Mouse (Mus musculus) embryonic facial prominence, embryonic 13.5 days (tissue): ENCODE data around the gene Spata45. TPM values are rescaled to one million over a fixed set of nuclear protein-coding genes. Genes with fewer than 3 reads are reported as not detected.

Source experiments
- ATAC-seq: fragments of 200-750 bp; cut with Nextera tagmentation; 2 replicates; pipeline ENCODE4 v1.8.0; 2017; ENCODE audit warnings: low read depth; ENCODE audit not compliant: insufficient number of reproducible peaks, insufficient read depth, low FRiP score, low TSS enrichment
- H3K27ac ChIP-seq: fragments of 300-500 bp; sonication (generic); 2 replicates; pipeline ENCODE4 v1.5.1; 2015; ENCODE audit warnings: moderate library complexity, mild to moderate bottlenecking, inconsistent platforms
- H3K27me3 ChIP-seq: fragments of 300-500 bp; sonication (generic); 2 replicates; pipeline ENCODE4 v1.6.1; 2015; ENCODE audit warnings: mild to moderate bottlenecking, inconsistent platforms
- H3K36me3 ChIP-seq: fragments of 300-500 bp; sonication (generic); 2 replicates; pipeline ENCODE4 v1.6.1; 2015; ENCODE audit warnings: mild to moderate bottlenecking, inconsistent platforms
- H3K4me1 ChIP-seq: fragments of 300-500 bp; sonication (generic); 2 replicates; pipeline ENCODE4 v1.6.1; 2015; ENCODE audit warnings: inconsistent platforms
- H3K4me2 ChIP-seq: fragments of 300-500 bp; sonication (generic); 2 replicates; pipeline ENCODE4 v1.6.1; 2015; ENCODE audit warnings: moderate library complexity, mild to moderate bottlenecking, inconsistent platforms
- H3K4me3 ChIP-seq: fragments of 300-500 bp; sonication (generic); 2 replicates; pipeline ENCODE4 v1.5.1; 2015; ENCODE audit warnings: mild to moderate bottlenecking, inconsistent platforms
- H3K9ac ChIP-seq: fragments of 300-500 bp; sonication (generic); 2 replicates; pipeline ENCODE4 v1.6.1; 2015; ENCODE audit warnings: mild to moderate bottlenecking, inconsistent platforms
- H3K9me3 ChIP-seq: fragments of 300-500 bp; sonication (generic); 2 replicates; pipeline ENCODE4 v1.6.1; 2016; ENCODE audit warnings: inconsistent platforms
- WGBS: fragments of 180-500 bp; shearing (Covaris S2); methylation state at CpG from one replicate; pipeline ENCODE4 v1.1.7; 2015; ENCODE audit warnings: mixed read lengths; 5-methylcytosine and 5-hydroxymethylcytosine counted together
- polyA plus RNA-seq: library from polyadenylated mRNA; unstranded; fragments of >200 nt; fragmentation: Nextera tagmentation; extraction: Ambion mirVana; gene quantifications from 2 replicates; pipeline ENCODE4 v1.2.1, GENCODE M21; 2015

Gene Spata45
- polyA plus RNA-seq, result not detected in 2 replicates

DNA sequence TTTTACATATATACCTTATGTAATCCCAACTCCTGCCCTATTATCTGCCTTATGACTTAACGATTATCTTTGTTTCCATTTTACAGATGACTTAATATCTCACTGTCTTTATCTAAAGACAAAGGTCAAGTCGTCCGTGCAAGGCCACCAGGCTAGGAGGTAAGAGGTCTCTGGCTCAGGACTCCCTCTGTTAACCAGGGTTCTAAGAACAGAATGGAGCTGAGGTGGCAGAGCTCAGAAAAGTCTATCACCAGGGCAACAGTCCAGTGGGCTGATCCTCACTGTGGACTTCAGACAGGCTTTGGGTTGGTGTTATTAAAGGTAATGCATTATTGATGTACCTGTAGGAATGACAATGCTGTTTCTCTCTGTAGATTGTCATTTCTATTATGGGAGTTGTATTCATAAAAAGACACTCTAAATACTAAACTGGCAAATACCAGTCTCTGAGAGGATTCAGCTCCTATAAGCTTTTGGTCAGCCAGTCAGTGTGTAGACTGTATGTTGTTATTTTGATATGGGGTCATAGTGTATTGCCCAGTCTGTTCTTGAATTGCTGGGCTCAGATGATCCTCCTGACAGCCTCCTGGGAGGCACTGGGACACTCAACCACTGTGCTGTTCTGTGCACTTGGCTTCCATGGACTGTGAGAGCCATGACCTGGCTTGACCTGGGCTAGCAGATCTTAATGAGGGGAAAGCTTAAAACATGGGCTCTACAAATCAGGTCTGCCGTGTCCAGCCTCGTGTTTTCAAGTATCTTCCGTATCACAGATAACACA lies at the start of gene Spata45:
Spata45 (plus strand) TSS at position 86 of the 781 bp plus-strand sequence.
- no peaks in the 10 kb centered on the region for H3K9me3 ChIP-seq
- no peaks in the 10 kb centered on the region for H3K27me3 ChIP-seq
- H3K4me3 ChIP-seq, result no peak within 1 kb of the TSS
- 75% methylated on average over 6 of the region's 6 CpGs for WGBS
- no peak for ATAC-seq
- H3K27ac ChIP-seq, result no peak within 1 kb of the TSS
- no peaks in the 10 kb centered on the region for H3K36me3 ChIP-seq
- no peak within 1 kb of the TSS for H3K9ac ChIP-seq
- no peaks in the 10 kb centered on the region for H3K4me1 ChIP-seq
- H3K4me2 ChIP-seq, result no peak within 1 kb of the TSS

DNA sequence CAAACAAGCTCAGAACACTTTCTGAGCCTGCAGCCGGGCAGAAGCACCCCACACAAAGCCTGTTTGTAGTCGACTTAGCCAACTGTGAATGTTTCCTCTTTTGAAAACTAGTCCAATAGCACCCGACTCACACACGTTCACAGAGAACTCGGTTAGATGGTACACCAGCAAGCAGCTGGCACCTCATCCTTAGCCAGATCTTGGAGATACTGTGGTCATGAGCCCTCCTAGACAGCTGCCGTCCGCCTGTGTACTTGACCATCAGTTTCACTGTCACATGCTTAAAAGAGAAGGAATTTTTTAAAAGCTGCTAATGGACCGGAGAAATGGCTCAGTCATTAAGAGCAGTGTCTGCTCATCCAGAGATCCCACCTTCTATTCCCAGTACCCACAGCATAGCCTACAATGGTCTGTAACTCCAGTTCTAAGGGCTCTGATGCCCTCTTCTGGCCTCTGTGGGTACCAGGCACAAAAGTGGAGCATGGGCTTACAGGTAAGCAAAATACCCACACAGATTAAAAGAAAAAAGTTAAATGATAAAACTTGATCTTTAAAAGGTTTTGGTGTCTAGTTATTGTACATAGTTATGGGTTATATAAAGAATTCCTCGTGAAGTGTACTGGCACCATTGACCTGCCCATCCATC lies 46.9 kb upstream of the Spata45 start:
- WGBS, result 79% methylated on average over 9 of the region's 9 CpGs
- H3K36me3 ChIP-seq, result no peaks in the 10 kb centered on the region
- no peak overlapping the region for H3K9ac ChIP-seq
- ATAC-seq, result no peak
- H3K27ac ChIP-seq, result no peak overlapping the region
- no peaks in the 10 kb centered on the region for H3K27me3 ChIP-seq
- no peaks in the 10 kb centered on the region for H3K4me1 ChIP-seq
- no peak overlapping the region for H3K4me3 ChIP-seq
- no peaks in the 10 kb centered on the region for H3K9me3 ChIP-seq
- H3K4me2 ChIP-seq, result no peak overlapping the region

DNA sequence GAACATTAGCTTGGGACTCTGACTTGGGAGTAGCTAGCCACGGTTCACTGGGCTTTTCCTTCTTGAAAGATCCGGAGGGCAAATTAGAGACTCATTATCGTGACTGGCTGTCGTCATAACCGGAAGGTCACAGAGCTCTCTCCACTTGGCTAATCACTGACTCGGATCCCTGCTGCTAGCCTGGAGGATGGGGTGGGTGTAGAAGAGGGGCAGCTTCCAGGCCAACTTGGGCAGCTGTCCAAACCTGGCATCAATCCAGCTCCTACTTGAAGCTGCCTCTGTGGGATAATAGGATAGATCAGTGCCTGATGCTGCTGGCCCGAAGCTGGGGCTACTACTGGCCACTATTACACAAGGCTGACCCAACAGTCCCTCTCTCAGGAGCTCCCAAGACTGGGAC lies 40.9 kb upstream of the Spata45 start:
- no peak for ATAC-seq
- Histone ChIP-seq H3K27ac (no peak overlapping the region), H3K4me1 (no peaks in the 10 kb centered on the region), H3K9me3 (no peaks in the 10 kb centered on the region), H3K27me3 (no peaks in the 10 kb centered on the region), H3K4me3 (no peak overlapping the region), H3K9ac (no peak overlapping the region), H3K4me2 (no peak overlapping the region), H3K36me3 (no peaks in the 10 kb centered on the region)
- 70% methylated on average over 7 of the region's 7 CpGs for WGBS

DNA sequence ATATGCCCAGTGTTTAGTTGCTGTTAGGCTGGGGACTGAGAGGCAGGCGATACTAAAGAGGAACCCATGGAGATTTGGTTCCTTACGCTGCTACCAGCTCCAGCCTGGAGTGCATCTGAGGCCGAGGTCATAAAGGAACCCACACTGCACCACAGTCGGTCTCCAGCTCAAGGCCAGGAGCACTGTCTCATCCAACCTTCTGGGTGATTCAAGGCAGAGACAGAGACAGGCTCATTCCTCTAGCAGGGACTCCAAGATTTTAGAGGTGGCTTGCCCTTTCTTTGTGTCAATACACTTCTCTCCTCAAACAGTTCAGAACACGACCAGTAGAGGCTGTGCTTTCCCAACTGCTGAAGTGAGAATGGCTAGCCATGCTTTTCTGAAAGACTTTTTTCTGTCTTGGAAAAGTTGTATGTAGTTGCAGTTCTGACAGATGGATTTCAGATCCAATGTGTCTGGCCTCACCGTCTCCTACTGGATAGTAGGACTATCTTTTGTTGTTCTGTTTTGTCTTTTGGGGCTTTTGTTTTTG lies 40.0 kb upstream of the Spata45 start:
- no peaks in the 10 kb centered on the region for H3K4me1 ChIP-seq
- no peaks in the 10 kb centered on the region for H3K9me3 ChIP-seq
- no peaks in the 10 kb centered on the region for H3K36me3 ChIP-seq
- WGBS, result 73% methylated on average over 6 of the region's 6 CpGs
- no peak for ATAC-seq
- H3K27ac ChIP-seq, result no peak overlapping the region
- H3K4me3 ChIP-seq, result no peak overlapping the region
- H3K4me2 ChIP-seq, result no peak overlapping the region
- no peak overlapping the region for H3K9ac ChIP-seq
- no peaks in the 10 kb centered on the region for H3K27me3 ChIP-seq

DNA sequence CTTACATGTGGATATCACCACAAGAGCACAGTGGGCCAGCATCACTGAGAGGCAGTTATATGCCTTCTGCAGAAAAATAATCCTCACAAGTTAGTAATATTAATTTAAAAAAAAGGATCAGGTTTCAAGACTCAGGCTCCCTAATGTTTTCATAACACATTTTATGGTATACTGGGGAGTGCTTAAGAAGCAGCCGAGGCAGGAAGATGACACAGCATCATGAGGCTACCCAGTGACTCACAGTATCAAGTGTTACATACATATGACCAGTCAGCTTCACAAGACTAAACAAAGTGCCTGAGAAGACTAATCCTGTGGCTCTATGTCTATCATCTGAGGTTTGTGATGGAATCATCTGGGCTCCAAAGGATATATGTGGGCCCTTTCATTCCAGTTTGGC lies 38.4 kb upstream of the Spata45 start:
- WGBS, result 83% methylated on average over 1 of the region's 1 CpGs
- H3K9me3 ChIP-seq, result no peaks in the 10 kb centered on the region
- no peaks in the 10 kb centered on the region for H3K4me1 ChIP-seq
- H3K4me2 ChIP-seq, result no peak overlapping the region
- H3K27ac ChIP-seq, result no peak overlapping the region
- H3K4me3 ChIP-seq, result no peak overlapping the region
- no peaks in the 10 kb centered on the region for H3K27me3 ChIP-seq
- no peaks in the 10 kb centered on the region for H3K36me3 ChIP-seq
- H3K9ac ChIP-seq, result no peak overlapping the region
- no peak for ATAC-seq

DNA sequence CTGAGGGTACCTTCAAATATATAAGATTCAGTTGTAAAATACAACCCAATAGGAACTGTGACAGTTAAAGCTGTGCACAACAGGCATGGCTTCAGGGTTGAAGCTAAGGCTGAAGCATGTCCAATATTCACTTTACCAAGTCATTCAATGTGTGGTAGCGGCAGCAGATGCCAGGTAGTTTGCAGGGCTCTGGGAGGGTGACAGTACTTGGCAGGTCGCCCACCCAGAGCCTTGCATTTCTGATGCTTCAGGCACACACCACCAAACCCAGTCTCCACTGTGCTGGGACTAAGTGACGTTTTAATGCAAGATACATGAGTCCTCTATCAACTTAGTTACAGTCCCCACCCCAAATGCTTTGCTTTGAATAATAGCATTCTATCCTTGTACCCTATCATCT lies 35.8 kb upstream of the Spata45 start:
- Histone ChIP-seq H3K4me2 (no peak overlapping the region), H3K4me3 (no peak overlapping the region), H3K27me3 (no peaks in the 10 kb centered on the region), H3K9me3 (no peaks in the 10 kb centered on the region), H3K4me1 (no peaks in the 10 kb centered on the region), H3K36me3 (peaks cover 13% of the 10 kb centered on the region; the same call in 1 of the 2 replicates), H3K27ac (no peak overlapping the region), H3K9ac (no peak overlapping the region)
- WGBS, result 72% methylated on average over 3 of the region's 3 CpGs
- ATAC-seq, result no peak

DNA sequence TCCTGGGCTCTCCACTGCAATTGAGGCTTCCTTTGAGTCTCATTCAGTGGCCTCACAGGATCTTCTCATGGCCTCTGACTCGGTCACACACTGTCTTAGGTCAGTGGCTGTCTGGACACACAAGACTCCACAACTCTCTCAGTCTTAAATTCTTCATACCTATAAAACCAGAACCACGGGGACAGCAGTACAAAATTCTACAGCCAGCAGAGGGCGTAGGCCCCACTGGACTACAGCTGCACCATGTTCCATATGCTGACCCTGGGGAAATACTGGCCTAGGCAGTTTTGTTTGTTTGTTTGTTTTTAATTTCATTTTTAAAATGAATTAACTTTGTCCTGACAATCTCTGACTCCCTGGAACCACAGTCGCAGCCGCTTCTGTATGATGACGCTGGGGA lies 34.2 kb upstream of the Spata45 start:
- ATAC-seq, result no peak
- Histone ChIP-seq H3K4me1 (no peaks in the 10 kb centered on the region), H3K4me3 (no peak overlapping the region), H3K27me3 (no peaks in the 10 kb centered on the region), H3K36me3 (peaks cover 16% of the 10 kb centered on the region), H3K4me2 (no peak overlapping the region), H3K9ac (no peak overlapping the region), H3K27ac (no peak overlapping the region), H3K9me3 (no peaks in the 10 kb centered on the region)
- 67% methylated on average over 6 of the region's 6 CpGs for WGBS

DNA sequence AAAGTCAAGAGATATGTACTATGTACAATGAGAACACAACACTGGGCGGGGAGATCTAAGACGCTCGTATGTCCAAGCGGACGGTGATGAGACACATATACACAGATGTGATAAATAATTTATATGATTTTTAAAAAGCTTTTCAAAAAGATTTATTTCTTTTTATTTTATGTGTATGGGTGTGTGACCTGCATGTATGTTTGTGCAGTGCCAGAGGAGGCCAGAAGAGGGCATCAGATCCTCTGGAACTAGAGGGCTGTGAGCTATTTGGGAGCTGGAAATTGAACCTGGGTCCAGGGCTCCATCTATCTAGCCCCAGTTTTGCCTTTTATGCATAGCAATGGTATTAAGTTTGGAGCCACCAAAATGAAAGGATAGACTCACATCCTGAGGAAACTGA lies 27.7 kb upstream of the Spata45 start:
- no peaks in the 10 kb centered on the region for H3K9me3 ChIP-seq
- no peaks in the 10 kb centered on the region for H3K27me3 ChIP-seq
- no peak overlapping the region for H3K4me2 ChIP-seq
- H3K27ac ChIP-seq, result no peak overlapping the region
- H3K4me1 ChIP-seq, result no peaks in the 10 kb centered on the region
- no peak overlapping the region for H3K4me3 ChIP-seq
- WGBS, result 97% methylated on average over 5 of the region's 5 CpGs
- H3K36me3 ChIP-seq, result peaks cover 73% of the 10 kb centered on the region
- H3K9ac ChIP-seq, result no peak overlapping the region
- no peak for ATAC-seq

DNA sequence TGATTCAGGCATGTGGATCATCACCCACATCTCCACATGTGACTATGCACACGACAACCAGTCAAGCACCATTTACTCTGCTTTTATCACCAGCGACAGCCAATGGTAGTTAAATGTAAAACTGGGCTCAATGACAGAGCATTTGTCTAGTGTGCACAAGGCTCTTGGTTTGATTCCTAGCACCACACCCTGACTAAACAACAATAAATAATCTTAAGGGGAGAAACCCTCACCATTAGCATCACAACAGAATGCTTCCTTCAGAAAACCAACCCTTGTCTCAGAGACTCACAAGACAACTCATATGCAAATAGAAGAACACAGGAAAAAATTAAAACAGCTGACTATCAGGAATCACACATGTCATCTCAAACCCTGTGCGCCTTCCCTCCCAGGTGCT lies 22.2 kb upstream of the Spata45 start:
- Histone ChIP-seq H3K4me2 (no peak overlapping the region), H3K27ac (no peak overlapping the region), H3K36me3 (peaks cover 44% of the 10 kb centered on the region), H3K9ac (no peak overlapping the region), H3K4me1 (no peaks in the 10 kb centered on the region), H3K9me3 (no peaks in the 10 kb centered on the region), H3K4me3 (no peak overlapping the region), H3K27me3 (no peaks in the 10 kb centered on the region)
- WGBS, result 93% methylated on average over 3 of the region's 3 CpGs
- no peak for ATAC-seq

DNA sequence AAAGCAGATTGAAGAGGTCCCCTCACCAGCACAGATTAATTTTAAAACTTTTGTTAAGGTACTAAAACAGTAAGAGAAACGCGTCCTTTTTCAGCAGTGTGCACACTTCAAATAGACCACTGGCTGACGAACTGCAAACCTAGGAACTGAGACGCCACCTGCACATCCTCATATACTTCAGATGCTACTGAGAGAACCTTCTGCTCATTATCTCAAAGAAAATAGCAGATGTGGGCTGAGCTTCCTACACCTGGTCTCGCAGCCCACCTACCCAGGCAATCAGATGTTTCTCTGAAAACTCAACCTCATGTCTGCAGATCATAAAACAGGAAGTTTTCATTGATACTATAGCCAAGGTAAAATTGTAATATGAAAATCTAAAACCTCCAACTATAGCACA lies 16.6 kb upstream of the Spata45 start:
- Histone ChIP-seq H3K4me3 (no peak overlapping the region), H3K27me3 (no peaks in the 10 kb centered on the region), H3K9me3 (no peaks in the 10 kb centered on the region), H3K4me1 (peaks cover 8% of the 10 kb centered on the region), H3K36me3 (peaks cover 12% of the 10 kb centered on the region), H3K4me2 (no peak overlapping the region), H3K9ac (no peak overlapping the region), H3K27ac (no peak overlapping the region)
- WGBS, result 94% methylated on average over 5 of the region's 5 CpGs
- no peak for ATAC-seq

DNA sequence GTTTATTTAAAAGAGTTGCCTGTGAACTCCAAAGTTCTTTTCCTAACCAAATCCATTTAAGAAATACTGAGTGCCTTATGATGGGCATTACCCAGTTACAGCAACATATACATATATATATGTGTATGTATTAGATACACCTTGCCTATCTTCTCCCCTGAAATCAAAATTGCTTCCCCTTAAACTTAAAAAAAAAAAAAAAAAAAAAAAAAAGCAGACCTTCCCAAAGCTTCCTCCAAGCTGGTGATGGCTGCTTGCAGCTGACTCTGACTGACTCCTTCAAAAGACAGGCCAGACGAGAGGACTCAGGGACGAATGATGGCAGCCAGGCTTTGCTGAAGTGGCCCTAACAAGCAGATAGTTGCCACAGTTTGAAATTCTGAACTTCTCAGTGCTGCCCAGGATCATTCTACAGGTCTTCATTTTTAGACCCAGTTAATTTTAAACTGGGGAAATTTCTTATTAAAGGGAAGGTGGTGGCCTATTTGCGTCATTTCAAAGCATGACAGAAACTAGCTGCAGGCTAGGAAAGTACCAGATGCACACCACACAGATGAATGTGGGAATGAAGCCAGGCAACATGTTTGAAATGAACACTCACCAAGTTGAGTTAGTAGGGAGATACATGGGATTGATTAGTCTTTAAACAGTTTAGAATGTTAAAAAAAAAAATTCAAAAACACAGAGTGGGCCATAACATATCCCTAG lies 16.1 kb upstream of the Spata45 start:
- Histone ChIP-seq H3K9ac (no peak overlapping the region), H3K4me3 (no peak overlapping the region), H3K27ac (no peak overlapping the region), H3K4me1 (peaks cover 13% of the 10 kb centered on the region), H3K9me3 (no peaks in the 10 kb centered on the region), H3K27me3 (no peaks in the 10 kb centered on the region), H3K36me3 (peaks cover 10% of the 10 kb centered on the region), H3K4me2 (no peak overlapping the region)
- ATAC-seq, result no peak
- WGBS, result 61% methylated on average over 3 of the region's 3 CpGs
